In the genomic region with DNA sequence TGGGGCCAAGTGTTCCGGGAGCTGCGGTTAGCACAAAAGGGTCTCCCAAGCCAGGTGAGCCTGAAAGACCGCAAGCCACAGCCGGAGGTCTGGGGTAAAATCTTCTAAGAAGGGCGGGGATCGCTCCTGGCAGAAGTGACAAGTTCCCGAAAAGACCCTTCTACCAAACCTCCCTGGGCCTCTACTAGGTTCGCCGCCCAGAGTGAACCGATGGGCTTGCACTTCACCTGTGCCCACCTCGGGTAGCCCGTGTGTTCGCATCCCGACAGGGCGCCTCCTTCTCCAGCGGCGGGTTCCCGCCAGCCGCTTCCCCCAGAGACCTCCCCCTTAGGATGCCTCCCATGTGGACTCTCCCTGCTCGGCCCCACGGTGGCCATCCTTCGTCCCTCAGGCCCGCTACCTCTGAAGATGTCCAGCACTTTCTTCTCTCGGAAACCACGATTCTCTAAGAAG, we compare ENCODE assay signal across 8 mouse cellular contexts. TPM values are rescaled to one million over a fixed set of nuclear protein-coding genes. Genes with fewer than 3 reads are reported as not detected.
DNase-seq lines count a peak whose midpoint lies in the region; ATAC-seq and TF ChIP-seq lines count a peak whose summit lies in the region.

No protein-coding gene starts in this region.

- no peaks in the 10 kb centered on the region for H3K27me3 ChIP-seq in kidney, embryonic 15.5 days
- H3K27me3 ChIP-seq in MEL (ENCODE audit: control insufficient read depth in 1 of 2, insufficient read depth in 2 of 2, low read length in 2 of 2), result no peaks in the 10 kb centered on the region
- H3K27me3 ChIP-seq in forebrain, embryonic 15.5 days, result no peaks in the 10 kb centered on the region
- no peaks in the 10 kb centered on the region for H3K27me3 ChIP-seq in intestine, embryonic 15.5 days (replicated peaks)
- no peaks in the 10 kb centered on the region for H3K27me3 ChIP-seq in midbrain, embryonic 11.5 days (ENCODE audit: control insufficient read depth, insufficient read depth, low read length)

- DNase-seq in kidney, postnatal 14 days, result no peak
- no peak for DNase-seq in MEL (ENCODE audit: low read depth, low spot score)
- DNase-seq in midbrain, embryonic 11.5 days (ENCODE audit: low spot score, missing footprints), result peak; percentile 96
- DNase-seq in thymus, postnatal 14 days, result peak; percentile 37
- DNase-seq in cerebellum, adult 9-11 months, result no peak

- peaks cover 17% of the 10 kb centered on the region for H3K79me2 ChIP-seq in MEL (ENCODE audit: control insufficient read depth, insufficient read depth, low read length, poor library complexity)

- H3K27ac ChIP-seq in kidney, embryonic 15.5 days, result peak overlapping the region; percentile 82
- peak overlapping the region; percentile 54 for H3K27ac ChIP-seq in MEL (ENCODE audit: control insufficient read depth, low read depth, low read length)
- peak overlapping the region; percentile 57; the same call in 1 of the 2 replicates for H3K27ac ChIP-seq in forebrain, embryonic 15.5 days (replicated peaks)
- H3K27ac ChIP-seq in intestine, embryonic 15.5 days, result peak overlapping the region; percentile 63
- H3K27ac ChIP-seq in midbrain, embryonic 11.5 days (ENCODE audit: low read depth, low read length), result no peak overlapping the region

- TF ChIP-seq EP300 in MEL (IDR thresholded peaks at IDR 0.05; ENCODE audit: low read depth in 1 of 2, low read length in 2 of 2), result no peak

- TF ChIP-seq CTCF in MEL (IDR thresholded peaks at IDR 0.05 in 2 of 3, conservative IDR thresholded peaks at IDR 0.05 in 1 of 3; ENCODE audit: control insufficient read depth in 1 of 3, insufficient read depth in 1 of 3, low read depth in 2 of 3, low read length in 3 of 3, poor library complexity in 1 of 3, severe bottlenecking in 1 of 3), result no peak

- peak; percentile 66 for ATAC-seq in kidney, embryonic 15.5 days (replicated peaks; ENCODE audit: low FRiP score)
- ATAC-seq in forebrain, embryonic 15.5 days (replicated peaks), result peak; percentile 59; the same call in 1 of the 2 replicates
- ATAC-seq in intestine, embryonic 15.5 days, result peak; percentile 79
- peak; percentile 84 for ATAC-seq in midbrain, embryonic 11.5 days (ENCODE audit: low FRiP score)

- H3K9ac ChIP-seq in kidney, embryonic 15.5 days, result peak overlapping the region; percentile 72
- peak overlapping the region; percentile 68 for H3K9ac ChIP-seq in MEL (ENCODE audit: control insufficient read depth, low read depth, low read length, poor library complexity, severe bottlenecking)
- H3K9ac ChIP-seq in forebrain, embryonic 15.5 days (replicated peaks), result peak overlapping the region; percentile 66
- peak overlapping the region; percentile 62 for H3K9ac ChIP-seq in intestine, embryonic 15.5 days
- peak overlapping the region; percentile 58 for H3K9ac ChIP-seq in midbrain, embryonic 11.5 days (ENCODE audit: low read length)

- TF ChIP-seq POLR2A in MEL (IDR thresholded peaks at IDR 0.05; ENCODE audit: control insufficient read depth in 1 of 2, insufficient read depth in 1 of 2, low read depth in 1 of 2, low read length in 2 of 2, poor library complexity in 1 of 2), result no peak

- peak overlapping the region; percentile 83 for H3K4me3 ChIP-seq in kidney, embryonic 15.5 days (replicated peaks)
- H3K4me3 ChIP-seq in MEL (ENCODE audit: control insufficient read depth in 1 of 2, insufficient read depth in 1 of 2, low read depth in 2 of 2, low read length in 2 of 2), result peak overlapping the region; percentile 69 to 73
- peak overlapping the region; percentile 69 for H3K4me3 ChIP-seq in forebrain, embryonic 15.5 days
- H3K4me3 ChIP-seq in intestine, embryonic 15.5 days (replicated peaks), result peak overlapping the region; percentile 58
- H3K4me3 ChIP-seq in midbrain, embryonic 11.5 days (ENCODE audit: low read depth, low read length), result peak overlapping the region; percentile 51

- TF ChIP-seq RAD21 in MEL (IDR thresholded peaks at IDR 0.05; ENCODE audit: low read depth, low read length), result no peak

- H3K4me1 ChIP-seq in kidney, embryonic 15.5 days, result peaks cover 14% of the 10 kb centered on the region
- peaks cover 21 to 44% of the 10 kb centered on the region in 2 experiments for H3K4me1 ChIP-seq in MEL (ENCODE audit: control insufficient read depth in 1 of 2, insufficient read depth in 2 of 2, low read length in 2 of 2)
- H3K4me1 ChIP-seq in forebrain, embryonic 15.5 days, result peaks cover 11% of the 10 kb centered on the region
- 0 out of 2 replicates have a peak, but pooled peaks cover 2% of the 10 kb centered on the region for H3K4me1 ChIP-seq in intestine, embryonic 15.5 days (replicated peaks)
- peaks cover 3% of the 10 kb centered on the region; the same call in 1 of the 2 replicates for H3K4me1 ChIP-seq in midbrain, embryonic 11.5 days (ENCODE audit: control insufficient read depth, insufficient read depth, low read length)

- peak overlapping the region; percentile 93 for H3K4me2 ChIP-seq in kidney, embryonic 15.5 days
- peak overlapping the region; percentile 97 for H3K4me2 ChIP-seq in forebrain, embryonic 15.5 days (replicated peaks)
- H3K4me2 ChIP-seq in intestine, embryonic 15.5 days (replicated peaks), result peak overlapping the region; percentile 71
- H3K4me2 ChIP-seq in midbrain, embryonic 11.5 days, result peak overlapping the region; percentile 98

- H3K36me3 ChIP-seq in kidney, embryonic 15.5 days, result no peaks in the 10 kb centered on the region
- H3K36me3 ChIP-seq in MEL (ENCODE audit: control insufficient read depth in 1 of 2, insufficient read depth in 2 of 2, low read length in 2 of 2), result peaks cover 0 to 47% of the 10 kb centered on the region in 2 experiments; a peak in 2 of 4 replicates
- H3K36me3 ChIP-seq in forebrain, embryonic 15.5 days, result no peaks in the 10 kb centered on the region
- H3K36me3 ChIP-seq in intestine, embryonic 15.5 days, result no peaks in the 10 kb centered on the region
- H3K36me3 ChIP-seq in midbrain, embryonic 11.5 days (ENCODE audit: control insufficient read depth, insufficient read depth, low read length), result no peaks in the 10 kb centered on the region

- under 1% methylated on average over 25 of the region's 25 CpGs for WGBS in kidney, embryonic 15.5 days
- 0% methylated on average over 25 of the region's 25 CpGs for WGBS in forebrain, embryonic 15.5 days
- 0% methylated on average over 25 of the region's 25 CpGs for WGBS in intestine, embryonic 15.5 days
- under 1% methylated on average over 25 of the region's 25 CpGs for WGBS in midbrain, embryonic 11.5 days

- H3K9me3 ChIP-seq in kidney, embryonic 15.5 days (replicated peaks), result no peaks in the 10 kb centered on the region
- no peaks in the 10 kb centered on the region for H3K9me3 ChIP-seq in MEL (replicated peaks; ENCODE audit: insufficient read depth, low read length)
- H3K9me3 ChIP-seq in forebrain, embryonic 15.5 days, result no peaks in the 10 kb centered on the region
- H3K9me3 ChIP-seq in intestine, embryonic 15.5 days, result no peaks in the 10 kb centered on the region
- no peaks in the 10 kb centered on the region for H3K9me3 ChIP-seq in midbrain, embryonic 11.5 days (ENCODE audit: control insufficient read depth, low read length)

TF ChIP-seq in MEL, 35 proteins besides CTCF, POLR2A, EP300 and RAD21:
- no peak for TF ChIP-seq MEF2A (IDR thresholded peaks at IDR 0.05; ENCODE audit: extremely low read depth, insufficient replicate concordance, low read depth, low read length, poor library complexity, severe bottlenecking)
- no peak for TF ChIP-seq UBTF (IDR thresholded peaks at IDR 0.05; ENCODE audit: borderline replicate concordance, insufficient read depth, low read depth, low read length)
- TF ChIP-seq MYC (IDR thresholded peaks at IDR 0.05; ENCODE audit: low read depth, low read length), result no peak
- 0 out of 2 replicates have a peak, but pooled peaks have one; percentile 9 for TF ChIP-seq MXI1 (IDR thresholded peaks at IDR 0.05; ENCODE audit: low read depth, low read length)
TF ChIP-seq in MEL: peak in this region for 1.

RNA-seq across cellular contexts. Expression of gene Samhd1, which starts 0.6 kb away (rescaled TPM):
- polyA plus RNA-seq in kidney, embryonic 15.5 days (2015; fragmentation: Nextera tagmentation; extraction: Ambion mirVana), result 25.3 and 27.2 TPM in 2 replicates
- total RNA-seq in MEL (2012; rRNA removed), result 15.7 and 19.7 TPM in 2 replicates
- 10 to 100 TPM; 50.5 to 76.8 TPM for polyA plus RNA-seq in MEL (2012; ENCODE audit: insufficient read depth in 1 of 2, insufficient read length in 2 of 2, low read depth in 1 of 2, low replicate concordance in 2 of 2, missing spikeins in 1 of 2)
- polyA plus RNA-seq in forebrain, embryonic 15.5 days (2015; fragmentation: Nextera tagmentation; extraction: Ambion mirVana), result 12.3 and 12.6 TPM in 2 replicates
- 23.5 and 23.7 TPM in 2 replicates for polyA plus RNA-seq in intestine, embryonic 15.5 days (2015; fragmentation: Nextera tagmentation; extraction: Ambion mirVana)
- 21.0 and 21.7 TPM in 2 replicates for polyA plus RNA-seq in midbrain, embryonic 11.5 days (2014; fragmentation: Nextera tagmentation; extraction: Ambion mirVana)

RNA-seq across cellular contexts. Expression of gene Tldc2, which starts 47.6 kb away (rescaled TPM):
- polyA plus RNA-seq in kidney, embryonic 15.5 days (2015; fragmentation: Nextera tagmentation; extraction: Ambion mirVana), result 0.27 TPM in 1 of 2 replicates, not detected in the other
- not detected in 2 replicates for total RNA-seq in MEL (2012; rRNA removed)
- not detected for polyA plus RNA-seq in MEL (2012; ENCODE audit: insufficient read depth in 1 of 2, insufficient read length in 2 of 2, low read depth in 1 of 2, low replicate concordance in 2 of 2, missing spikeins in 1 of 2)
- not detected in 2 replicates for polyA plus RNA-seq in forebrain, embryonic 15.5 days (2015; fragmentation: Nextera tagmentation; extraction: Ambion mirVana)
- polyA plus RNA-seq in intestine, embryonic 15.5 days (2015; fragmentation: Nextera tagmentation; extraction: Ambion mirVana), result not detected in 2 replicates
- polyA plus RNA-seq in midbrain, embryonic 11.5 days (2014; fragmentation: Nextera tagmentation; extraction: Ambion mirVana), result not detected in 2 replicates

RNA-seq across cellular contexts. Expression of gene Soga1, which starts 55.5 kb away (rescaled TPM):
- 3.5 and 4.2 TPM in 2 replicates for polyA plus RNA-seq in kidney, embryonic 15.5 days (2015; fragmentation: Nextera tagmentation; extraction: Ambion mirVana)
- total RNA-seq in MEL (2012; rRNA removed), result 0.20 and 0.50 TPM in 2 replicates
- 1 to 10 TPM in 1 of 2 experiments, not detected in 1; 2.0 TPM for polyA plus RNA-seq in MEL (2012; ENCODE audit: insufficient read depth in 1 of 2, insufficient read length in 2 of 2, low read depth in 1 of 2, low replicate concordance in 2 of 2, missing spikeins in 1 of 2)
- 5.7 and 8.2 TPM in 2 replicates for polyA plus RNA-seq in forebrain, embryonic 15.5 days (2015; fragmentation: Nextera tagmentation; extraction: Ambion mirVana)
- 2.0 and 2.3 TPM in 2 replicates for polyA plus RNA-seq in intestine, embryonic 15.5 days (2015; fragmentation: Nextera tagmentation; extraction: Ambion mirVana)
- 5.2 and 6.0 TPM in 2 replicates for polyA plus RNA-seq in midbrain, embryonic 11.5 days (2014; fragmentation: Nextera tagmentation; extraction: Ambion mirVana)

Comparison
In these comparisons a context has a peak if more than half of its experiments do, and no peak if none do; other contexts are left out.
1. DNase-seq: peak in midbrain, embryonic 11.5 days (single experiment) and thymus, postnatal 14 days (single experiment); none in kidney, postnatal 14 days (single experiment), MEL (single experiment) and cerebellum, adult 9-11 months (single experiment).
2. Peak in every context shown above with its lines, with median percentiles within 50 percentile points of each other: ATAC-seq, H3K4me2 ChIP-seq, H3K4me3 ChIP-seq and H3K9ac ChIP-seq.